Mouse (Mus musculus) cerebellum, adult 2 months (tissue): ENCODE data around the gene Il6.

Experiments
- CTCF ChIP-seq: fragments of 200-500 bp; IDR thresholded peaks from 2 replicates; pipeline ENCODE4 v1.5.1; 2011; ENCODE audit warnings: low read depth, mild to moderate bottlenecking, control low read depth, low read length, moderate library complexity, borderline replicate concordance; ENCODE audit not compliant: insufficient read depth
- POLR2A ChIP-seq: fragments of 200-500 bp; IDR thresholded peaks from 2 replicates; pipeline ENCODE4 v1.6.1; 2011; ENCODE audit warnings: low read length, control low read depth, borderline replicate concordance; ENCODE audit not compliant: insufficient read depth

GRCm38 (mm10) chr5:29993583-29993982 is 19.3 kb upstream of the Il6 start:
- TF ChIP-seq CTCF: no peak
- no peak for TF ChIP-seq POLR2A
